Mouse (Mus musculus): ENCODE data around the gene Hoxc4.

Hoxc4 gene

DNA sequence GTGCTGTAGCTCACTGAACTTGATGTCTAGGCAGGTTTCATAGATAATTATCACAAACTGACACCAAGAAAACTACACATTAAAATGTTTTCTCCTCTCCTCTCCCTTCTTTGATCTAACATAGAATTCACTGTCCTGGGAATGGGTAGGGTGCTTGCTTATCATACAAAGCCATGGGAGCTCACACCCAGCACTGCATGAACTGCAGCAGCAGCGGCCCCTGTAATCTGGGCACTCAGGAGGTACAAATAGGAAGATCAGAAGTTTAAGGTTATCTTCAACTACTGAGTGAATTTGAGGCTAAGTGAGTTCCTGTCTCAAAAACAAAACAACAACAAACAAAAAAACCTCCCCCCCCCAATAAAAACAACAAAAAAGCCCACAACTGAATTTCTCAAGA lies 66.2 kb downstream of the Hoxc4 start:
- DNase-seq (ENCODE audit: low spot score) = no peak

DNA sequence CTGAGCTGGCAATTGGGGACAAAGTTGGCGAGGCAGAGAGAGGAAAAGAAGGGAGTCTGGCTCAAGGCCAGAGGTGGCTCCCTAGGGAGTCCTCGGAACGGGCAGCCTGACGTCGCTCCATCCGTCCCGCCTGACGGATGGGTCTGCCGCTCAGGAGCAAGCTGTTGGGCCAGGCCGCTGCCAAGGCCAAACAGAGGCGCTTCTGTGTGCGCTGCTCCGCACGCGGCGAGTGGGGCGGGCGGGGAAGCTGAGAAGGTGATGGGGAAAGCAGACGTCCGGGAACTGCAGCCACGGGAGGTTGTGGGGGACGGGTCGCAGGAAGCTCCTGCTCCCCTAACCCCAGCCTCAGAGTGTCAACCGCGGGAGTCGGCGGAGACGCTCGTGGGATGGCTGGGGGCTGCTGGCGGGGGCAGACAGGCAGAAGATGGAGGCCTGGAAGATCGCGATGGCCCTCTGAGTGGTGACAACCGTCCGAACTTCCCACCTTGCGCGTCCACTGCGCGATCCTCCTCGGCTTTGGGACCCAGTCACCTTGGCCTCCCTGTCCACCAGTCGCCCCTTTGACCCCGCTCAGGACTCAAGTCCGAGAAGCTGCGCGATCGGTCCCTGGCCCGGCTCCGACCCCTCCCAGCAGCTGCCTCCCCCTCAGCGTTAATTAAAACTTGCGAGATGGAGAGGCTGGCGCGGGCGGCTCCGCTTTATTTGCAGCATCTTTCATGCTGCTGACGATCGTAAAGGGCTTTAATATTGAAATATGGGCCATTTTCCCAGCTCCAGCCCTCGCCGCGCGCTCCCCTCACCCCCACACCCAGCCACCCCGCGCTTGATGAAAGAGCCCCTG lies 67.3 kb downstream of the Hoxc4 start:
- DNase-seq (ENCODE audit: low spot score) = peak; percentile 87
